Mouse (Mus musculus): Measurements from ENCODE around the gene Hdgfl2.

DNA sequence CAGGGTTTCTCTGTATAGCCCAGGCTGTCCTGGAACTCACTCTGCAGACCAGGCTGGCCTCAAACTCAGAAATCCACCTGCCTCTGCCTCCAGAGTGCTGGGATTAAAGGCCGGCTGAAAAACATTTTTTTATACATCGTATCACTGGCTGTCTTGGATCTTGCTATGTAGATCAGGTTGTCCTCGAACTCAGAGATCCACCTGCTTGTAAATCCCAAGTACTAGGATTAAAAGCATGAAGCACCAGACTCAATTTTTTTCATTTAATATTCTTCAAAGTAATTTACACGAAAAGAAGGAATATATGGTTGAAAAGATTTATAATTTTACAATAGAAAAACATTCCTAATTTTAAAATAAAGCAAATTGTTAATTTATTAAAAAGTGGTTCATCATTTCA is 40.1 kb upstream of the Hdgfl2 start:
- TF ChIP-seq CTCF (IDR thresholded peaks at IDR 0.05; ENCODE audit: low read depth, low read length), result no peak
- TF ChIP-seq POLR2AphosphoS5 (IDR thresholded peaks at IDR 0.05; ENCODE audit: insufficient replicate concordance, low read depth, low read length), result no peak
- TF ChIP-seq TAL1 (conservative IDR thresholded peaks at IDR 0.05; ENCODE audit: low read depth, low read length), result no peak

Measured in G1E (cell line).